Mouse (Mus musculus): ENCODE measurements at regions not wholly inside any gene's neighbourhood (a gene's known extent, or its start where the extent isn't known, plus 50 kb on each side); places are given as distances from the start of the nearest gene placed in this dataset.
A peak's percentile ranks its signal among the peaks of the same experiment; 100 is the strongest.
"Not testable (repeated sequence)": the region's sequence is repeated elsewhere in the genome, so short reads cannot be mapped to it uniquely, and the experiment has no call there.

DNA sequence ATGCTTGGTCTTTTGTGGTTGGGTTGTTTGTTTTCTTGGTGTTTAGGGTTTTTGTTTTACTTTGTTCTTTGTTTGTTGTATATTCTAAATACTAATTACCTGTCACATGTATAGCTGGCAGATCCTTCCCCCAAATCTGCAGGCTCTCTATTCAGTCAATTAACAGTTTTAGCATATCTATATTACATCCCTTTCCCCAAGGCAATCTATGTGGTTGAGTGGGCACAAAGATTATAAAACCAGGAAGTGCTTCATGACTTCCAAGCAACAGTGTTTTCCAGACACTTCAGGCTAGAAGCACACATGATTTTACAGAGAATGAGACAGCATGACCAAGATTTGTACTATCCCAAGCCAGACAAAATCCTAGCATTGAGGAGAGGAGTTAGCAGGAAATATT, 544.4 kb upstream of the Pou3f4 start:
- no peak for DNase-seq (ENCODE audit: low read depth, low spot score)

DNA sequence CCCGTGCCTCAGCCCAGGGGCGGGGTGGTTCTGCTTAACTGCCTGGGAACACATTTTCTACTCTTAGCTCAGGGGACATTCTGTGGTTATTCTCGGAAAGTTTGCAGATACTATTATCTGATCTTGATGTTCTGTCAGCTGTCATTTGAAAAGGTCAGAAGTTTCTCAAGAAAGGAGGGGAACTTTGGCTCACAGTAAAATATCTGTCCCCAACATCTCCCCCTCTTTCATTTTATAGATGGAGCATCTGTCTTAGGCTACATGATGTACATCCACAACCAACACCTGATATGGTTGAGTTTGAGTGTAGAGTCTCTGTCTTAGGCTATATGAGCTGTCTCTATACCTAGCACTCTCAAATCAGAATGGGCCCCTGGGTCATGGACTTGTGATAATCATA, 539.8 kb upstream of the Pou3f4 start:
- DNase-seq (ENCODE audit: low read depth, low spot score): not testable (repeated sequence)

DNA sequence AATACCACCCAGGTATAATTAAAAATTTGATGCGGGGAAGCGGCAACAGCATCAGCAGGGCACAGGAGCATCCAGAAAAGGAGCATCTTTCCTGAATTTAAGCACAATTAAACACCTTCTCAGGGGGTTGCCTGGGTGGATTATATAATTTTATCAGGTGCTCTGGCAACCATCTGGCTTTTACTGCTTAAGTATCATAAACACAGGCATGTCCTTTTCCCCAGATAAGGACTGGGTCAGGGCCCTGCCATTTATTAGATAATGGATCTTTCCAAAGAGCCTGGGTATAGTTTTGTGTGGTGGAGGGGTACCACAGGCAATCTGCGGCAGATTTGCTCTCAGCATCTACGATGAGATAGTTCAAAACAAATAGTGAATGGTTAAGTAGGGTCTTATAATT, 538.7 kb upstream of the Pou3f4 start:
- DNase-seq (ENCODE audit: low read depth, low spot score): no peak

DNA sequence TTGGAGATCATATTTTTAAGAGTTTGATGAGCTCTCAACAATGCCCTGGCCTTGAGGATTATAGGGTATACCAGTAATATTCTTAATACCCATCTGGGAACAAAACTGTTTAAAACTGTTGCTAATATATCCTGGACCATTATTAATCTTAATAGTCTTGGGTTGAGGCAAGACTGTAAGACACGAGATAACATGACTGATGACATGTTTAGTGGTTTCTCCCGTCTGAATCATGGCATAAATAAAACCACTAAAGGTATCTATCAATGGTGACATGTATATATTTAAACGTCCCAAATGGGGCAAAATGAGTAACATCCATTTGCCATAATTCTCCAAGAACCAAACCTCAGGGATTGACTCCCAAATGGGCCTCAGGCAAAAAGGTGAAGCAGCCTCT, 538.2 kb upstream of the Pou3f4 start:
- DNase-seq (ENCODE audit: low read depth, low spot score): no peak

DNA sequence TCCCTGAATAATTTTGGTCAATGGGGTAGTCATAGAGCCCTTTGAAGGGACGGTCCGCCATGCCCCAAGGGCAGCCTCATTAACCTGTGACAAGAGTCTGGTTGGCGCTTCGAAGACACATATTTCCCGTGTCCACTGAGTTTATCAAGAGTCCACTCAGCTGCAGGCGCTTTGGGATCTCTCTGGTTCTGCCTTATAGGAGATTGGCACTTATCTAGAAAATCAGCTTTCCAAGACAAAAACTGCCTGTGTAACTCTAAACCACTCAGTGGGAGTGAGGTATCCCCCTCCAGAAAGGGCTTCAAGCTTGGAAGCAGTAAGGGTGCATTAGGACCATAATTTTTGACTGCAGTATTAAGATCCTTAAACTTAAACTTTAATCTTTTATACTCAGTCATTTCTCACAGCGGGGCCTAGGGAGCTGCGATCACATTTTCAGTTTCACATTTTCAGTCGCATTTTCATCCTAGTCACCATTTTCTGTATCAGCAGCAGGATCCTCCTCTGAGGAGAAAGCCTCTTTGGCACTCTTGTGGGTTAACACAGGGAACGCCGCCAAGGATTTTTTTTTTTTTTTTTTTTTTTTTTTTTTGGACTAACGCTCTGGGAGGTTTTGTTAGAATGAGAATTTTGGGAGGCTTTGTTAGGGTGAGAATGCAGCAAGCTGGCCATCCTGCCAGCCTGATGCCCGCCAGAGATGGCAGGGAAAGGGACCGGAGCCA, 534.4 kb upstream of the Pou3f4 start:
- no peak for DNase-seq (ENCODE audit: low read depth, low spot score)

DNA sequence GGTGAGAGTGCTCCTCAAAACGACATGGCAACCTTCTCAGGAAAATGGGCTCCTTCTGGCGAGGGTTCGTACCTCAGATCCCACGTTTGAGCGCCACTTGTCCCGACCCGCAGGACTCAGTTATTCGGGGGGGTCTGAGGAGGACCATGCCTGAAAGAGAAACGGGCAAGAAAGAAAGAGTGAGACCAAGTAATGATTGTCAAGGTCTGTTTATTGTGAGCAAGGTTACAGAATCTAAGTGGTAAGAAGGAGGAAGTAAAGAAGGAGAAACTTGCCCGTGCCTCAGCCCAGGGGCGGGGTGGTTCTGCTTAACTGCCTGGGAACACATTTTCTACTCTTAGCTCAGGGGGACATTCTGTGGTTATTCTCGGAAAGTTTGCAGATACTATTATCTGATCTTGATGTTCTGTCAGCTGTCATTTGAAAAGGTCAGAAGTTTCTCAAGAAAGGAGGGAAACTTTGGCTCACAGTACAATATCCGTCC, 532.6 kb upstream of the Pou3f4 start:
- not testable (repeated sequence) for DNase-seq (ENCODE audit: low read depth, low spot score)

DNA sequence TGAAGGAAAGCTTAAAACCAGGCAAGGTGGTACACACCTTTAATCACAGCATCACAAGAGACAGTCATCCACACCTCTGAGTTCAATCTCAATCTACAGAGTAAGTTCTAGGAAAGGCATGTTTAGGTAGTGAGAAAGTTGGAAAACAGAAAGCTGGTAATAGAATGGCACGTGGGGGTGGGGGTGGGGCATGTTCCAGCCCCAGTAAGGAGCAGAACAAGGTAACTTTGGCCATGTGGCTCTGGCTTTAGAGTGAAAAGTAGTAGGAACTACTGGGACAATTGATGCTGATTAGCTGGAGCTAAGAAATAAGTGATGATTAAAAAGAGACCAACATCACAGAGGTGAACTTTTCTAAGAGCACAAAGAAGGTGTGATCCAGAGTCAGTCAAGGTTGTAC, 532.2 kb upstream of the Pou3f4 start:
- no peak for DNase-seq (ENCODE audit: low read depth, low spot score)

DNA sequence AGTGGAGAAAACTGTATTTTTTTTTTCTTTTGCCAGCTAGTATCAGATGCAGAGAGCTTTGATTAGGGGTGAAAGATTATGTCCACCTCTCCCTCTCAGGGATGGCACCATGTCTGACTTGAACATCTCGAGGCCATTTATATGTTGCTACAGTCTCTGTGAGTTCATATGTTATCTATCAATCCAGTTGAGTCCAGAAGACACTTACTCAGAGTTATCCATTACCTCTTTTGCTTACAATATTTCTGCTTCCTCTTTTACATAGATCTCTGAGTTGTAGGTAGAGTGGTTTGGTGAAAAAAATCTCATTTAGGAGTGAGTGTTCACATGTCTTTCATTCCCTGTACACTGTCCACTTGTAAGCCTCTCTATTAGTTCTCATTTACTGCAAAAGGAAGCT, 524.7 kb upstream of the Pou3f4 start:
- DNase-seq (ENCODE audit: low read depth, low spot score): no peak

DNA sequence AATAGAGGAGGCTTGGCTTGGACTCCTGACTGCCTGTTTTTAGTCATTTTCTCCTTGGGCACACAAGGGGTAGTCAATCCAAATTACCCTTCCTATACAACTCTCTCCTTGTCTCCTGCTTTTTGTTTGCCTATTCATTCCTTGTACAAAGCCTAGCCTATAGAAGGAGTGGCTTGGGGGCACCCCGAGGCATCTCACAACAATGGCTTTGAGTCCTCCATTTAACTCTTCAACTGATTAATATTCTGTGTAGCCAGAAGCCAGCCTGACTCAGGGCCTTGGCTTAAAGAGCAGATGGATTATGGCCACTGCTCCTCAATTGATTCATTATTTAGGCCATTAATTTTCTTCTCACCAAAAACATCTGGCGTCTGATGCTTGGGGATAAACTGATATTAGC, 506.4 kb upstream of the Pou3f4 start:
- peak; percentile 41 for DNase-seq (ENCODE audit: low read depth, low spot score)

DNA sequence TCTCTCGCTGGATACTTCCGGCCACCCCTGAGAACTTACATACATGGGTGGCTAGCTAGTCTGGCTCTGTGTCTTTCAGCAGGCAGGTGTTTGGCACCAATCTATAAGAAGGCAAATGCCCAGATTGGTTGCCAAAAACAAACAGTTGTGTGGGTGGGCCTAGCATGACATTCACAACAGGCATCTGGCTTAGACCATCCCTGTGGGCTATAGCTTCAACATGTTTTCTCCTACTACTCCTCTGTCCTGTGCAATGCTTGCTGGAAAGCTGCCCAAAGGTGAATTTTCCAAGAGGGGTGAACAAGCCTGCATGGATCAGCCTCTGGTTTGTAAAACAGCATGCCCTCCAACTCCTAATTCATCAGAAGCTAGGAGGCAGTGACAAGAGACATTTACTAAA, 505.3 kb upstream of the Pou3f4 start:
- DNase-seq (ENCODE audit: low read depth, low spot score): no peak

DNA sequence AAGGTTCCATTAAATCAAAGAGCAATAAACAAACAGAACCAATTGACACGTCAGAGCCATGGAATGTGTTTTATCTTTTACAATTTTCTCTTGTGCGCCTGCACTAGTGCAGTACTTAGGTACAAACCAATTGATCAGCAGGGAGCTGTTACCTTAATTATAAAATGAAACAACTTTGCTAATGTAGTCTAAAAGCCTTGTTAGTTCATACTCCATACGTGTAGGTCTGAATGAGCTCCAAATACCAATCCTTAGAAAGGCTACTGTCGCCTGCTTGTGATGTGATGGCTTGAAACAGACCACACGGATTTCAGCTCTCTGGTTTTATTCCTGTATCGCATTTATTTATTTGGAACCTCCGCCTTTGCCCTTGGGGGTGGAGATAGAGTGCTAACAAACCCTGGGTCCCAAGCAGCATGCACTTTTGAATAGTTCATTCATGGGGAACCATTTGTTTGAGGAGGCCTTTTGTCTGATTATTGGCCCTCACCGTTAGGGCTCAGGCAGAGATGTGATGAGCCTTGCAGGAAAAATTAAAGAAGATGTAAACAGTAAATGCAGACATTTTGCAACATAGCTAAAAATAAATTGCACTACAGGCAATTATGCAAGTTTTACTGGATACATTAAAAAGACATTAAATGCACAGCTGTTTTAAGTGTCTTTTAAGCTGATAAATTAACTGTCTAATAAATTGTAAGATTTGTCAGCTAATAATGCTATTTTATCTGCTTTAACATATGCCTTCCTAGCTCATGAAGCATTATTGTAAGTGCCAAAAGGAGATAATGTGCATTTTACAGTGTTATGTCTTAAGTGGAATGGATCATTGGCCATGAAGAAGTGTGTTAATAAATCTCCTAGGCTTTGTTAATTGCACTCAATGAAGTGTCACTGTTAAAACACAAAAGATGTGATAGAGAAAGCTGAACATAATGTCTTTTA, 496.0 kb upstream of the Pou3f4 start:
- DNase-seq (ENCODE audit: low read depth, low spot score): peak; percentile 7

DNA sequence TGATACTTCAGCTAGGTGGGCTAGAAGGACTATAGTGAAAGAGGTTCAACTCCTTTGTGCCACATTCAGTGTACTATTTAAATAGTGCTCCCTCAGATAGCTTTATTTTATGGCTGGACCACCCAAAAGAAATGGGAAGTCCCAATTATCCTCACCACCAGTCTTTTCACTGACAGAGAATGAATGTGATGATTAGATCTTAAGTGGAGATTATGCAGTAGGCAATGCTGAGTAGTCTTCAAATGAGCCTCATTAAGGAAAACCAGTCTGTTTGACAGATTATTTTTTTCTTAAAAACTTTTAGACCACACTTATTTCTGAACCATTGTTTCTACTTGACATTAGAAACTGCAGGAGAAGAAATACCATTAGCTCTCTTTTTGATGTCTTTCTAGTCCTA, 493.8 kb upstream of the Pou3f4 start:
- no peak for DNase-seq (ENCODE audit: low read depth, low spot score)

DNA sequence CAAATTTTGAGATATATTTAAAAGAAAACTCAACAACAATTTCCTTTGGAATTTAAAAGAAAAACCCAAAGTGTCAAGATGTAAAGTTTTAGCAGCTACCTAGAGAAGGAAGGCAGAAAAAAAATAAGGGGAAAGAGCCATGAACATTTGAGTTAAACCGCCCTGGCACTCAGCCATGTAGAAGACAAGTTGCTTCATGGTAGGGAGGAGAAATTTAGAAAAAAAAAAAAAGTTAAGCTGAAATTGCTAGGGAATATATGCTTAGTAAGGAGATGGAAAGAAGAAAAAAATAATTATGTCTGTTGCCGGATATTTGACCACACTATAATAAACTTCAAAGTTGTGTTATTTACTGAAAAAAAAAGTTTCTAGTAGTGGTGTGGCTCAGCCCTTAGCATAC, 479.8 kb upstream of the Pou3f4 start:
- no peak for DNase-seq (ENCODE audit: low read depth, low spot score)

DNA sequence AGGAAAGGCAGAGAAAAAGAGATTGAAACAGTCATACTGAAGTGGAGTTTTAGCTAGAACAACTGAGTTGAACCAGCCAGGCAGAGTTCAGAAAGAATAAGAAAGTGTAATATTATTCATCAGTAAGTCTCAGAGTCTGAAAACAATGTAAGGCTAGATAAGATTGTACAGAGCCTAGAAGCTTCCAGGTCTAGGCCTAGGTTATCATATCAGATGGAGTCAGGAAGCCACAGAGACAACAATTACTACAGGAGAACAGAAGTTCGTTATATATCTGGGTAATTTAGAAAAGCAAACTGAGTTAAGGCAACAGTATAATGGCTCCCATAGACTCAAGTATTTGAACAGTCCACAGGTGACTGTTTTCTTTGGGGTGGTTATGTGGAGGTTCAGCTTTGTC, 479.1 kb upstream of the Pou3f4 start:
- no peak for DNase-seq (ENCODE audit: low read depth, low spot score)

All from mesoderm, embryonic 11.5 days (tissue).